8 mouse cellular contexts compared by ENCODE assay signal in the genomic region with DNA sequence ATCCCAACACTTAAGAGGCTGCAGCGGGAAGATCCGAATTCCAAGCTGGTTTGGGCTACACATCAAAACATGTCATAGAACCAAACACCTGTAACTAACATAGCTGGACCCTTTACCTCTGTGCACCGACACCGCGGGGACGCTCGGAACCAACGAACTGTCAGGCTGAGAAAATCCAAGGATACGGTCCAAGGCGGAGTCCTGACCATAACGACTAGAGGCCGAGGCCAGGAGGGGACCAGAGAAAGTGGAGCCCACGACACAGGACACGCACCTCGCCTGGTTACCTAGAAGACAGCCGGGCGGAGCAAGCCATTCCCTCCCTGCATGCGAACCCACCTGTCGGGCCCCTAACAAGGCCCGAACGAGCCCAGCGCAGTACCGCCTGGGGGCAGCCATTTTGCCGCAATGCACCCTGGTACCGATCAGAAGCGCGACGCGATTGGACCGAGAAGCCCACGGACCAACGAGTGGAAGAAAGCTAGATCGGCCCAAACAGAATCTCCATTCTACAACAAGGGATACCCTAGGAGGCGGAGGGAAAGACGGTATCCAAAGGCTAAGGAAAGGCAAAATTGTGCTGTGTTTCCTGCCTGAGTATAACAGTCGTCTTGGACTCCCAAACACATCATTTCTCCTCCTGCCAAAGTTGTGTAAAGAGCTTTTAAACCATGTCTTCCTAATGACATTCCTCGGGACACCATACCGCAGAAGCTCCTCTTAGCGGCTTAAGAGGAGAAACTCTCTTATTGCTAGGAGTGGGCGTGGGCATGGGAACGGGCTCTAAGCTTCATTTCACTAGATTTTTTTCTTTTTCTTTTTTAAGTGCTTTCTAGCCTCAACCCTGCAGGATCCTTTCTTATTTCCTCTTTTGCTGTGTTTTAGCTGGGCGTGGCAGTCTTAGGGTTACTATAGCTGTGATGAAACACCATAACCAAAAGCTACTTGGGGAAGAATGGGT. TPM values are rescaled to one million over a fixed set of nuclear protein-coding genes. Genes with fewer than 3 reads are reported as not detected.
DNase-seq lines count a peak whose midpoint lies in the region; ATAC-seq lines count a peak whose summit lies in the region.

A gene (minus strand): TSS at position 423 of the 961 bp plus-strand sequence.

- intact Hi-C loops in gastrocnemius, postnatal 14 days (cut with DNase I; ENCODE audit: low total_unique reads), result no loop called here
- intact Hi-C loops in left cerebral cortex, postnatal 10 days (cut with DNase I), result no loop called here

- peak; percentile 98 for ATAC-seq in inflammation-experienced regulatory T-cells, adult 6 months
- peak; percentile 96 for ATAC-seq in megakaryocyte-erythroid progenitor cell, adult 5-6 weeks (replicated peaks; ENCODE audit: low FRiP score, low TSS enrichment, poor library complexity, severe bottlenecking)

- peak; percentile 86 for DNase-seq in adipocyte (ENCODE audit: low spot score)
- peak; percentile 94 for DNase-seq in embryo, embryonic 10.5 days (ENCODE audit: low spot score)
- DNase-seq in gastrocnemius, postnatal 14 days, result peak; percentile 78
- peak; percentile 79 to 87 for DNase-seq in left cerebral cortex, postnatal 10 days (ENCODE audit: extremely low spot score in 1 of 2, low spot score in 2 of 2)
- peak; percentile 76 to 83 for DNase-seq in right cerebral cortex, postnatal 36 days (ENCODE audit: low spot score in 2 of 2)
- peak; percentile 83 for DNase-seq in yolk sac, embryonic 10.5 days (ENCODE audit: low spot score)

RNA-seq across cellular contexts. Expression of the gene that starts here (rescaled TPM):
- 10 to 100 TPM; 18.9 to 22.2 TPM for total RNA-seq in gastrocnemius, postnatal 14 days (2021)
- polyA plus RNA-seq in inflammation-experienced regulatory T-cells, adult 6 months (2017; shearing (Covaris generic)), result 10 to 100 TPM; 29.4 to 45.2 (median 41.1) TPM
- total RNA-seq in left cerebral cortex, postnatal 10 days (2021), result 10 to 100 TPM; 16.7 to 18.5 TPM
- total RNA-seq in megakaryocyte-erythroid progenitor cell, adult 5-6 weeks (2014; fragmentation: Nextera tagmentation), result 26.2 and 32.2 TPM in 2 replicates
- 34.9 and 36.6 TPM in 2 replicates for total RNA-seq in megakaryocyte-erythroid progenitor cell, adult 5-6 weeks (2017)

Comparison
In these comparisons a context has a peak if more than half of its experiments do, and no peak if none do; other contexts are left out.
1. Peak in every context shown above with its lines: DNase-seq and ATAC-seq.